Mouse (Mus musculus): ENCODE results near the gene Ppp4r1.
A peak's percentile ranks its signal among the peaks of the same experiment; 100 is the strongest.

Gene Ppp4r1

GRCm38 (mm10) chr17:65782551-65783141 lies at the start of gene Ppp4r1:
Gene Ppp4r1 (plus strand): TSS chr17:65782573.
- DNase-seq: peak; percentile 89

- DNase-seq: no peak
Observed at GRCm38 (mm10) chr17:65732666-65733065, 49.7 kb upstream of the Ppp4r1 start.

GRCm38 (mm10) chr17:65735088-65735487 lies 47.3 kb upstream of the Ppp4r1 start:
- no peak for DNase-seq

GRCm38 (mm10) chr17:65737175-65737574 lies 45.2 kb upstream of the Ppp4r1 start:
- no peak for DNase-seq

- no peak for DNase-seq
Observed at GRCm38 (mm10) chr17:65737622-65738021, 44.8 kb upstream of the Ppp4r1 start.

GRCm38 (mm10) chr17:65739874-65740725 lies 42.3 kb upstream of the Ppp4r1 start:
- DNase-seq: no peak

GRCm38 (mm10) chr17:65741565-65741964 lies 40.8 kb upstream of the Ppp4r1 start:
- no peak for DNase-seq

GRCm38 (mm10) chr17:65742245-65742905 lies 40.0 kb upstream of the Ppp4r1 start:
- no peak for DNase-seq

GRCm38 (mm10) chr17:65742969-65743368 lies 39.4 kb upstream of the Ppp4r1 start:
- DNase-seq: no peak

- DNase-seq: no peak
Observed at GRCm38 (mm10) chr17:65743664-65744330, 38.6 kb upstream of the Ppp4r1 start.

- no peak for DNase-seq
Observed at GRCm38 (mm10) chr17:65746314-65746713, 36.1 kb upstream of the Ppp4r1 start.

GRCm38 (mm10) chr17:65748997-65749396 lies 33.4 kb upstream of the Ppp4r1 start:
- DNase-seq: no peak

GRCm38 (mm10) chr17:65749803-65750202 lies 32.6 kb upstream of the Ppp4r1 start:
- no peak for DNase-seq

GRCm38 (mm10) chr17:65750301-65750700 lies 32.1 kb upstream of the Ppp4r1 start:
- DNase-seq: no peak

GRCm38 (mm10) chr17:65753130-65753529 lies 29.2 kb upstream of the Ppp4r1 start:
- no peak for DNase-seq

GRCm38 (mm10) chr17:65755857-65756256 lies 26.5 kb upstream of the Ppp4r1 start:
- no peak for DNase-seq

- DNase-seq: no peak
Observed at GRCm38 (mm10) chr17:65757150-65757549, 25.2 kb upstream of the Ppp4r1 start.

- no peak for DNase-seq
Observed at GRCm38 (mm10) chr17:65763221-65763620, 19.2 kb upstream of the Ppp4r1 start.

GRCm38 (mm10) chr17:65768486-65768885 lies 13.9 kb upstream of the Ppp4r1 start:
- peak; percentile 28 for DNase-seq

- no peak for DNase-seq
Observed at GRCm38 (mm10) chr17:65770982-65771915, 11.1 kb upstream of the Ppp4r1 start.

GRCm38 (mm10) chr17:65771951-65772934 lies 10.1 kb upstream of the Ppp4r1 start, which contains the start of gene Rab31:
Gene Rab31 (minus strand): TSS chr17:65772752.
- DNase-seq: peak; percentile 80
